Mouse (Mus musculus): ENCODE data around the gene Galnt6. TPM values are rescaled to one million over a fixed set of nuclear protein-coding genes. Genes with fewer than 3 reads are reported as not detected.

The Galnt6 gene
- total RNA-seq, 2 experiments from 2014 or later = 22.4 to 26.6 TPM

- ATAC-seq (replicated peaks; ENCODE audit: low FRiP score, low TSS enrichment, poor library complexity, severe bottlenecking) = no peak
These were observed 2.5 kb downstream of the Galnt6 start for GRCm38 (mm10) chr15:100726721-100727120.

- no peak for ATAC-seq (replicated peaks; ENCODE audit: low FRiP score, low TSS enrichment, poor library complexity, severe bottlenecking)
These were observed 5.7 kb downstream of the Galnt6 start for GRCm38 (mm10) chr15:100723505-100723904.

- ATAC-seq (replicated peaks; ENCODE audit: low FRiP score, low TSS enrichment, poor library complexity, severe bottlenecking) = no peak
These were observed 6.6 kb downstream of the Galnt6 start for GRCm38 (mm10) chr15:100722564-100722963.

GRCm38 (mm10) chr15:100722026-100722425 lies 7.2 kb downstream of the Galnt6 start:
- ATAC-seq (replicated peaks; ENCODE audit: low FRiP score, low TSS enrichment, poor library complexity, severe bottlenecking) = no peak

- ATAC-seq (replicated peaks; ENCODE audit: low FRiP score, low TSS enrichment, poor library complexity, severe bottlenecking) = no peak
These were observed 7.7 kb downstream of the Galnt6 start for GRCm38 (mm10) chr15:100721445-100721844.

- no peak for ATAC-seq (replicated peaks; ENCODE audit: low FRiP score, low TSS enrichment, poor library complexity, severe bottlenecking)
These were observed 9.1 kb downstream of the Galnt6 start for GRCm38 (mm10) chr15:100720066-100720465.

- ATAC-seq (replicated peaks; ENCODE audit: low FRiP score, low TSS enrichment, poor library complexity, severe bottlenecking) = no peak
These were observed 10.0 kb downstream of the Galnt6 start for GRCm38 (mm10) chr15:100719217-100719616.

- no peak for ATAC-seq (replicated peaks; ENCODE audit: low FRiP score, low TSS enrichment, poor library complexity, severe bottlenecking)
These were observed 10.6 kb downstream of the Galnt6 start for GRCm38 (mm10) chr15:100718572-100718971.

GRCm38 (mm10) chr15:100717933-100718332 lies 11.2 kb downstream of the Galnt6 start:
- ATAC-seq (replicated peaks; ENCODE audit: low FRiP score, low TSS enrichment, poor library complexity, severe bottlenecking) = no peak

- ATAC-seq (replicated peaks; ENCODE audit: low FRiP score, low TSS enrichment, poor library complexity, severe bottlenecking) = no peak
These were observed 13.7 kb downstream of the Galnt6 start for GRCm38 (mm10) chr15:100715399-100715993.

GRCm38 (mm10) chr15:100714470-100714869 lies 14.7 kb downstream of the Galnt6 start:
- no peak for ATAC-seq (replicated peaks; ENCODE audit: low FRiP score, low TSS enrichment, poor library complexity, severe bottlenecking)

- ATAC-seq (replicated peaks; ENCODE audit: low FRiP score, low TSS enrichment, poor library complexity, severe bottlenecking) = no peak
These were observed 18.3 kb downstream of the Galnt6 start for GRCm38 (mm10) chr15:100710838-100711237.

GRCm38 (mm10) chr15:100708433-100709078 lies 20.6 kb downstream of the Galnt6 start:
- 0 out of 2 replicates have a peak, but pooled peaks have one; percentile 15 for ATAC-seq (replicated peaks; ENCODE audit: low FRiP score, low TSS enrichment, poor library complexity, severe bottlenecking)

GRCm38 (mm10) chr15:100706226-100706625 lies 22.9 kb downstream of the Galnt6 start:
- ATAC-seq (replicated peaks; ENCODE audit: low FRiP score, low TSS enrichment, poor library complexity, severe bottlenecking) = peak; percentile 54

GRCm38 (mm10) chr15:100705376-100705775 lies 23.8 kb downstream of the Galnt6 start:
- ATAC-seq (replicated peaks; ENCODE audit: low FRiP score, low TSS enrichment, poor library complexity, severe bottlenecking) = no peak

- no peak for ATAC-seq (replicated peaks; ENCODE audit: low FRiP score, low TSS enrichment, poor library complexity, severe bottlenecking)
These were observed 25.3 kb downstream of the Galnt6 start for GRCm38 (mm10) chr15:100703913-100704312.

- ATAC-seq (replicated peaks; ENCODE audit: low FRiP score, low TSS enrichment, poor library complexity, severe bottlenecking) = no peak
These were observed 27.3 kb downstream of the Galnt6 start for GRCm38 (mm10) chr15:100701856-100702255.

- ATAC-seq (replicated peaks; ENCODE audit: low FRiP score, low TSS enrichment, poor library complexity, severe bottlenecking) = peak; percentile 38; the same call in 1 of the 2 replicates
These were observed 28.1 kb downstream of the Galnt6 start for GRCm38 (mm10) chr15:100701108-100701507.

- ATAC-seq (replicated peaks; ENCODE audit: low FRiP score, low TSS enrichment, poor library complexity, severe bottlenecking) = no peak
These were observed 28.8 kb downstream of the Galnt6 start for GRCm38 (mm10) chr15:100700424-100700823.

GRCm38 (mm10) chr15:100699386-100699785 lies 29.8 kb downstream of the Galnt6 start:
- ATAC-seq (replicated peaks; ENCODE audit: low FRiP score, low TSS enrichment, poor library complexity, severe bottlenecking) = peak; percentile 73

GRCm38 (mm10) chr15:100698078-100698477 lies 31.1 kb downstream of the Galnt6 start:
- ATAC-seq (replicated peaks; ENCODE audit: low FRiP score, low TSS enrichment, poor library complexity, severe bottlenecking) = no peak

All from megakaryocyte-erythroid progenitor cell, adult 5-6 weeks (primary cell).